Mouse (Mus musculus) embryo, embryonic 11.5 days (tissue): ENCODE measurements around the gene Plekha4.
A peak's percentile ranks its signal among the peaks of the same experiment; 100 is the strongest.

ENCODE experiments used
- DNase-seq: peaks from one replicate; pipeline ENCODE4 v3.0.0-alpha.2; 2012; ENCODE audit warnings: low read depth, low spot score

The Plekha4 gene

DNA sequence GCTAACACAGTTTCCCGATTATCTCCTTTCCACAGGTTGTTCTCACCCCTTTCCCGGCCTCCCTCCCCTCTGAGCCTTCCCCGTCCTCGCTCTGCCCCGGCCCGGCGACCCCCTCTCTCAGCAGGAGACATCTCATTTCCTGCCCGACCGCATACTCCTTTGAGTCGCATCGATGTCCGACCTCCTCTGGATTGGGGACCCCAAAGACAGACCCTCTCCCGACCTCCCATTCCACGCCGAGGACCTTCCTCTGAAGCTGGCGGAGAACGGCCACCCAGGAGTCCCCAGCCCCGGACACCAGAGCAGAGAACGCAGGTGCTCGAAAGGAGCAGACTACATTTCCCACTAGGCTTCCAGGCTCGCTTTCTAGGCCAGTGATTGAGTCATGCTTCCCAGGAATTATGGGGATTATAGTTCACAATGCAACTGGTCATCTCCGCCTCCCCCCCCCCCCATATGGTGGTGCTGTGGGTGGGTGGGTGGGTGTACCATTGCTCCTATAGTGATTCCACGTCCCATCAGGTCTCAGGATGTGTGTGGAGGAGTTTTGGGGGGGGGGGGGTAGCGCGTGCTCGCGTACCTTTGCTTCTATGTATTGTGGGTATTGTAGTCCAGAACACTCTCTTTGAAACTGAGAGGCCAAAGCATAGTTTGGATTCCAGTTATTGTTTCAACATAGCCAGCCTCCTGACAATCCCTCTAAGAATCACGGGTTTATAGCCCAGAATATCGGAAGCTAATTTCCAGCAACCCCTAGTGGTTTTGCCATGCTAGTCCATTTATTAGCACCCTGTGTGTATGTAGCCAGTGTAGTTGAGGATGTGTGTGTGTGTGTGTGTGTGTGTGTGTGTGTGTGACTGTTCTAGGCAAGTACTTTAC is 12.3 kb downstream of the Plekha4 start:
- peak; percentile 50 for DNase-seq

DNA sequence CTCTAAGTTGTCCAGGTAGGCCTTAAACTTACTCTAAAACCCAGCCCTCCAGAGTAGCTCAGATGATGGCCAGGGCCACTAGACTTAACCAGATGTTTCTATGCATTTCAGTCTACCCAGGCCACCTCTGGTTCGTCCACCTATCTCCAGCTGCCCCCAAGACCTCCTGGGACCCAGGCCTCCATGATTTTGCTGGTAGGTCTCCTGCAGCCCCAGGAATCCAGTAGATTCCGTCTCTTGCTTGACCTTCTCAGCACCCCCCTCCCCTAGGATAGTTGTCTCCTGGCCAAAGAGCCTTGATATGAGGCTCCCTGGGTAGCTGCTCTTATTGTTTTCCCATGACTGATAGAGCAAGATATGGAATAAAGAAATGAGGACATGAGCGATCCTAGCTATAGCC is 13.0 kb downstream of the Plekha4 start:
- no peak for DNase-seq

DNA sequence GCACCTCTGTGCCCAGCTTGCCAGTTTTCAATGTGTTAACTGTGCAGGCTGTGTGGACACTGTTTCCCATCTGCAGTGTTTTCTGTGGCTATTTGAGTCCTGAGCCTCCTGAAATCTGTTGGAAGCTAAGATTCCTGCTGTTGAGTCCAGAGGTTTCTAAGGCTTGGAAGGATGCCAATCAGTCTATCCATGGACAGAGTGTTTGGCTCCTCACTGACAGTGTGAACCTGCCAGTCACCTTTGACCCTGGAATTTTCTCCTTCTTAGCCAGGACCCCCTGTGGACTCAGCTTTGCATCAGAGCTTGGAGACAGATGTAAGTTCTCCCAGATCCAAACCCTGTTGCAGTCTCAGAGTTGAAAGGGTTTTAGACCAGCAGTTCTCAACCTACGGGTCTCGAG is 14.1 kb downstream of the Plekha4 start:
- DNase-seq, result no peak

DNA sequence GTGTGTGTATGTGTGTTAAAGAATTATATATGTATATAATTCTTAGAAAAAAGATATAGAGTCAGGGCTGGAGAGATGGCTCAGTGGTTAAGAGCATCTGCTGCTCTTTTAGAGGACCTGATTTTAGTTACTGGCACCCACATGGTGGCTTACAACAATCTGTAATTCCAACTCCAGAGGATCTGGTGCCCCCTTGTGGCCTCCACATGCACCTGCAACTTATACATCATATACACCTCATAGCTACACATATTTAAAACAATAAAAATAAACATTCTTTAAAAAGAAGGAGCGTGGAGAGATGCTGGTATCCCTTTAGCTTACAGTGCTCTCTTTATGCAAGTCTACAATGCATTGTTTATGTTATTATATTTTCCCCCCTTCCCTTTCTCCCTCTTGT is 18.4 kb downstream of the Plekha4 start:
- DNase-seq, result no peak

DNA sequence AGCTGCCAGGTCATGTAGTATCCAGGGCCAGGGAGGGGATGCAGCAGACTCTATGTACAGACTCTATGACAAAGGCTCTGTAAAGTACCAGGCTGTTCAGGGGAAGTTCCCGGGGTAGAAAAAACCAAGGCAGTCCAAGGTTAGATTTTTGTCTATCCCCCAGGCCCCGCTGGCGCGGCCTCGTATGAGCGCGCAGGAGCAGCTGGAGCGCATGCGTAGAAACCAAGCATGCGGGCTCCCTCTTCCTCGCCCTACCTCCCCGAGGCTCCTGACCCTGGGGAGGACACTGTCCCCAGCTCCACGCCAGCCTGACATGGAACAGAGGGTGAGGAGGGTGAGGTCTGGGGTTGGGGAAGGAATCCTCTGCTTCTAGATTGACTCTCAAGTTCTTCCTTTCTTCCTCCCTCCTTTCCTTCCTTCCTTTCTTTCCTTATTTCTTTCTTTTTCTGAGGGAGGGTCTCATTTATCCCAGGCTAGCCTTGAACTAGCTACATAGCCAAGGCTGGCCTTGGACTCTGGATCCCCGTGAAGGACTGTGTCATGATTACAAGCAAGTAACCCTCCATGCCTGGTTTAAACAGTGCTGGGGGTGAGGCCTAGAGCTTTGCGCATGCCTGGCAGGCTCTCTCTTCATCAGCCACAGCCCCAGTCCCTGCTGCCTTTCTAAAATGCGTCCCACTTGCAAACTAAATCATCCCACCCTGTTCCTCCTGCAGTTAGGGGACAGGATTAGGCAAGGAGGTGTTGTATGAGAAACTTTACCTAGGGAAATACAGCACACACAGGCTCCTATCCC is 23.7 kb downstream of the Plekha4 start:
- no peak for DNase-seq

DNA sequence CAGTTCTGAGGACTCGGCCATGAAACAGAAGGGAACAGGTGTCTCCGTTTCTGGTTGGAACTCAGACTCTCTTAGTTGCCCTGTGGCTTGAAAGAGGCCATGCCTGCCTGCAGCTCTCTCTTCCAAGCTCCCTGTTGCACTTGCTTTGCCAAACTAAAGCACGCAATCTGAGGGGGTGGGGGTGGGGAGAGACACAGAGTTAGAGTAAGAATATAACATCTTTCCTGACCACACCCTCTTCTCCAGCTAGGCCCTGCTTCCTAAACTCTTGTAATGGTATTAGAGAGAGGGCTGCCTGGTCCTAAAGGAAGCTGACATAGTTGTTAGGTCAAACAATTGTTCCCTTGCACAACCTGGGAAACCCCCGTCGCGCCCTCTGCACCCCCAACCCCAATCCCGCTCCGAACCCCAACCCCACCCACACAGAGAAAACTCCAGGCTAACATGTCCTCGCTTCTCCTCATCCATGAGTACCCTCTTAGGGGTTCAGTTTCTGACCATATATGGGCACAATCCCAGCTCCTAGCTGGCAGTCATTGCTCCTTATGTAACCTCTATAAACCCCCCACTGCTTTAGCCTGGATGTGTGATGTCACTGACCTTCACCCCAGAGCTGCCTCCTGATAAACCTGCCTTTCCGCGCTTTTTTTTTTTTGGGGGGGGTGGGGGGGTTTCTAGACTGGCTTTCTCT is 24.8 kb downstream of the Plekha4 start:
- DNase-seq, result no peak

DNA sequence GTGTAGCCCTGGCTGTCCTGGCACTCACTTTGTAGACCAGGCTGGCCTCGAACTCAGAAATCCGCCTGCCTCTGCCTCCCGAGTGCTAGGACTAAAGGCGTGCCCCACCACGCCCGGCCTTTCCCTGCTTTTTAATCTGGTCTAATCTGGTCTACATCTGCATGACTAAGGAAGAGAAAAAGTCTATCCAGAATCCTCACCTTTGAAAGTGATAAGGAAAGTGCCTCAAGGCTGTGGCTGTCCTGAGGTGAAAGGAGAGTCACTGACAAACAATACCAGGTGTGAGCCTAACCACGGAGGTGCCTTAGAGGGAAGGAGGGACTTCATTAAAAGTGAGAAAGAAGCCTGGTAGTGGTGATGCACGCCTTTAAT is 25.4 kb downstream of the Plekha4 start:
- no peak for DNase-seq

DNA sequence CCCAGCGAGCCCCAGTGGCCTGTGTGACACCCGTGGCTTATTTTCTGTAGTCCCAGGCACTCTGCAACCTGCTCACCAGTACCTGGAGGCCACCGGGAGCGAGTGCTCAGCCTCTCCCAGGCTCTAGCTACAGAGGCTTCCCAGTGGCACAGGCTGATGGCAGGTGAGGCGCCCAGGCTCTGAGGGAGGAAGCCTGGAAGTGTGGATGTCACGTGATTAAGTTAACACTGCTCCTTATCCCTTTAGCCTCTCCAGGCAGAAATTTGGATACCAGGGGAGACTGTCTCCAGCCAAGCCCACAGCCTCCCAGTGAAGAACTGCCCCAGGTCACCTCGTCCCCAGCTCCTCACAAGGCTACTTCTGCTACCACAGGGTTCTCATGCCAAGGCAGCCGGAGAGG is 27.4 kb downstream of the Plekha4 start:
- DNase-seq, result no peak

DNA sequence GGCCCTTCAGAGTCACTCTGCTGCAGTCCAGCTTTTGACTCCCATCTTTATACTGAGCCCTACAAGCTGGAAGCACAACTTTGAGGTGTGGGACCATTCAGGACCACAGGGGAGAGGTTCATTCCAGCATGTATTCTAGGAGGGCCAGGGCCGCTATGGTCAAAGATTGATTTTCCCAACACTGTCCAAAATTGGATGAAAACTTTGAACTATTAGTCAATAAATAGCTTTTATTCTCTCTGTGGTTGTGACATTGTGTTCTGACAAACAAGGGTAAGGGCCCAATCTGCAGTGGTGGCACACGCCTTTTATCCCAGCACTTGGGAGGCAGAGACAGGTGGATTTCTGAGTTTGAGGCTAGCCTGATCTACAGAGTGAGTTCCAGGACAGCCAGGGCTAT is 27.9 kb downstream of the Plekha4 start:
- DNase-seq, result no peak

DNA sequence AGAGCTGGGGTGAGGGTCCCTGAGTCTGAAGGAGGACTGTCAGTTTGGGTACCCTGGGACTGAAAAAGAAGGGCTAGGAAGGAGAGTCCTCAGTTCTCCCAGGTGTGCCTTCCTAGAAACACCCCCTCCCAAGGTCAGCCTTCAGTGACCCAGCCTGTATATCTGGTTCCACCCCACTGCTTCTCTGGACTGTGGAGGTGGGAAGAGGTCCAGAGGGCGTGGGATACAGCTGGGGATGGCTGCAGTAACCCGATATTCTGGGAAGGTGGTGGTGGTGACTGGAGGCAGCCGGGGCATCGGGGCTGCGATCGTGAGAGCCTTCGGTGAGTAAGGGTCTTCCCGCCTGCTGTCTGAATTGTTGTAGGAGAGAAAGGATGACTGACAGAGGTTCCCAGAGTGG is 28.6 kb downstream of the Plekha4 start, which contains the start of gene Hsd17b14:
Gene Hsd17b14, plus strand, starts transcription at position 150 of the 400 bp plus-strand sequence.
- no peak for DNase-seq

DNA sequence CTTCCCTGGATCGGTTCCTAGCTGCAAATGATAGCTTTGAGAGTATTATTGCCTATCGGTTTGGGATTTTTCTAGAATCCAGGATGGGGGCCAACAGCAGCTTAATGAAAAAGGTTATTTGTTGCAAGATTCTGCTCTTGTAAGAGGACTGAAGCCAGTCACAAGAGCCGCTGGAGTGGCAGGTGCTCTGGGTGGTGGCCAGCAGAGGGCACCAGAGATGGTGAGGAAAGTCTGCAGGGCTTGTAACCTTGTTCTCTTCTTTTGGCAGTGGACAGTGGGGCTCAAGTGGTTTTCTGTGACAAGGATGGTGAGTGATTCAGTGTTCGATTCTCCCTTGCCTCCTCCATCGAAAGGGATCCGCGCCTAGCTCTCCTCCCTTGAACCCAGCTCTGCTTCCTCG is 29.7 kb downstream of the Plekha4 start:
- DNase-seq, result peak; percentile 55

DNA sequence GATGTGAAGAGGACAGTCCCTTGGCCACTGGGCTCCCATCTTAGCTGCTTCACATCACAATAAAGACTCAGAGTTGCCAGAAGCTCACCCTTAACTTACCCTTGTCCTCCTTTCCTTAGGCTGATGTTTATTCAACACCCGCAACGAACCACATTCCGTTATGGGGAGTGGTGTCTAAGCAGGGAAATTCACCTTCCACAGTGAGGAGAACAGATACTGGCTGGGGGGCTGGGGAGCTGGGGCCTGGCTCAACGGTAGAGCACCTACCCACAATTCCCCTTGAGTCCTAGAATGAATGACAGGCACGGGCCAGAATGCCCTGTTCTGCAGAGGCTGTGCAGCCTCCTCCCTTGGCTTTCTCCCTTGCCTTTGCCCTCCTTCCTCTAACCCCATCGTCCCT is 32.8 kb downstream of the Plekha4 start:
- no peak for DNase-seq

DNA sequence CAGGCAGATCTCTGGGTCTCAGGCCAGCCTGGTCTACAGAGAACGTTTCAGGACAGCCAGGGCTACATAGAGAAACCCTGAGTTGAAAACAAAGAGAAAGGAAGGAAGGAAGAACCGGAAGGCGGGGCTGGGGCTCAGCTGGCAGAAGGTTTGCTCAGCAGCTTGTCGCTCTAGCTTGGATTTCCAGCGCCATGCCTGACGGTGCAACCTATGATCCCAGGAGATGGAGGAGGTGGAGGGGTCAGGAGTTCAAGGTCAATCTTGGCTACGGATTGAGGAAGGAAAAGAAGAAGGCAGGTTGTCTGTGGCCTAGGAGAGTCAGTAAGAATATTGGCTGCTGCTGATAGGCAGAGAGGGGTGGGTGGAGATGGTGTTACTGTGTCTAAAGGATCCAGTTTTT is 34.1 kb downstream of the Plekha4 start:
- no peak for DNase-seq

DNA sequence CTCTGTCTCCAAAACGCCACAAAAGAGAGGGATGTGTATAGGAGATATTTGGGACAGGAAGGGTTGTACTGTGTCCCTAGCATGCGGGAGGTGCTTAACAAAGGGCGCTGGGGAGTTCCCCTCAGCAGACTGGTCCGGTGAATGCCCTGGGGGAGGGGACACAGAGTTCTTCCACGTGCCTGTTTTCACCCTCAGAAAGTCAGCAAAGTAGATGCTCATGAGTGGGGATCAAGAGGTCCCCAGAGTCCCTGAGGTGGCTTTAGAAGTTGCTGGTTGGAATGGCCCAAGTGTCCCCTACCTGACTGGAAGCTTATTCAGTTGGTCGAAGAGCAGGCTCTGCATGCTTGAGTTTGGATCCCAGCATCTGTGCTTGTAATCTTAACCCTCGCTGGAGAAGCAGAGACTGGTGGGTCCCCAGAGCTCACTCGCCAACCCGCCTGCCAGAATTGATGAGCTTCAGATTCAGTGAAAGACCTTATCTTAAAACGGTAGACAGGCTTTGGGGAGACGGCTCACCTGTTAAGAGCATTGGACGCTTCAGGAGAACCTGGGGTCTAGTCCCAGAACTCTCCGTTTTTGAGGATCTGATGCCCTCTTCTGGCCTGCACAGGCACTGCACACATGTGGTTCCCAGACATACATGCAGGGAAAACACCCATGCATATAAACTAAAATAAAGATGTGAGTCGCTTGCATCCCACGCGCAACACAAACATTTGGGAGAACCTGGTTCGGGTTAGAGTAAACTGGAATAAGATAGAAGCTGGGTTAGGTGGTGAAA is 34.9 kb downstream of the Plekha4 start:
- peak; percentile 61 for DNase-seq

DNA sequence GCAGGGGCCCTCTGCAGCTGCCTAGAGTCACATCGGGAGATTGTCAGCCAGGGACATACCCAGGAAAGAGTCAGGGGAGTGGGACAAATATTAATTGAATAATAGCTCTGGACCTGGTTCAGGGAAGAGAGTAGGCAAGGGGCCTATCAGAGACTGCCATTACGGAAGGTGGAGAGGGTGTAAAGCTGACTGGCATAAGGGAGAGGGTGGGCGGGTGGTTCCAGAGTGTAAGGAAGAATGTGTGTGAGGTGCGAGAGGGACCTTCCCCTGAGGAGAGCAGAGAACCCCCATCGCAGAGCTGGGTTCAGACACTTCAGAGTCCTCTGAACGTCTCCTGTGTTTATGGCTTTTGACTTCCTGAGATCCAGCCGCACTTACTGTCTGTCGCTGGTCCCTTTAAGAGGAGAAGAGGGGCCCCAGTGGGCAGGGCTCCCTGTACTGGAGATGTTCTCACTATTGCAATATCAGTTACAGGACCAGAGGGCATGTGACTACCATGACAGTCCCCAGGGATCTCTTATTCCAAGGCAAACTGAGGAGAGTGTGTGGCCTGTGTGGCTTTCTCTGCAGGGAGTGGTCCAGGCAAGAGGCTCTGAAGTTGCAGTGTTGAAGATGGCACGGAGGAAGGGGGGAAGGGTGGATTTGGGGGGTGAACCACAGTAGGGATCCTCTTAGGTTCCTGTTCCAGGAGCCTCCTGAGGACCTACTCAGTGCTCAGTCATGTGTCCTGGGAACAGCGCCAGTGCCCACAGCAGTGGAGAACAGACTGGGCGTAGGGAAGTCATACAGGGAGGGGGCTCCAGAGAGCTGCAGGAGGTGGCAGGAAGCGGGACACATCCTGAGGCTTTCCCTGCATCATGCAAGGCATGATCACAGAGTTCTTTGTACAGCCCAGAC is 35.7 kb downstream of the Plekha4 start:
- no peak for DNase-seq

DNA sequence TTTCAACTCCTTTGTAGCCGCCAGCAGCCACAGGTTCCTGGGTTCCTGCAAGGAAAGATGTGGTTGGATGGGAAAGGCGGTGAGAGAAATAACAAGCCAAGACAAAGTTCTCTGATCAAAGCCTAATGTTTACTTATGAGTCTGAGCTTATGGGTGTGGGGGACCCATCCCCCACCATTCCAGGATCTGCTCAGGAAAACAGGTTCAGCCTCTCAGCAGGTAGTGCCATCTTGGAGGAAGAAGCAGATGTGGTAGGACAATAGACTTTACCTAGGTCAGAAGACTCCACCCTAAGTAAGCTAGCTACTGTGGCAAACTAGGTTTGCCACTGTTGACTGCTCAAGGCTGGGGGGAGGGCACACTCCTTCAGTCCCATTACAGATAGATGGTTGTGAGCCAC is 38.7 kb downstream of the Plekha4 start:
- DNase-seq, result no peak

DNA sequence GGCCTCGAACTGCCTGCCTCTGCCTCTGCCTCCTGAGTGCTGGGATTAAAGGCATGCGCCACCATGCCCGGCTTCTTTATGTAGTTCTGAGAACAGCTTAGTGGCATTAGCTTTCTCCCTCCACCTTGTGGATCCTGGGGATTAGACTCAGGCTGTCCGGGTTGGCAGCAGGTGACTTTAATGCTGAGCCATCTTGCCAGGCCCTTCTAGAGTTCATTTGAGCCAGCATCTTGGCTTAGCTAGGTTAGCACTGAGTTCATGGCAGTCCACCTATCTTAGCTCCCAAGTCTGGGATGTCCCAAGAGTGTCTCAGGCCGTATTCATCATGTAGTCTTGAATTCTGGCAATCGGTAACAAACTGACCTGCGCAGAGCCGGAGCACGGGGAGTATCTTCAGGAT is 39.3 kb downstream of the Plekha4 start:
- DNase-seq, result no peak

DNA sequence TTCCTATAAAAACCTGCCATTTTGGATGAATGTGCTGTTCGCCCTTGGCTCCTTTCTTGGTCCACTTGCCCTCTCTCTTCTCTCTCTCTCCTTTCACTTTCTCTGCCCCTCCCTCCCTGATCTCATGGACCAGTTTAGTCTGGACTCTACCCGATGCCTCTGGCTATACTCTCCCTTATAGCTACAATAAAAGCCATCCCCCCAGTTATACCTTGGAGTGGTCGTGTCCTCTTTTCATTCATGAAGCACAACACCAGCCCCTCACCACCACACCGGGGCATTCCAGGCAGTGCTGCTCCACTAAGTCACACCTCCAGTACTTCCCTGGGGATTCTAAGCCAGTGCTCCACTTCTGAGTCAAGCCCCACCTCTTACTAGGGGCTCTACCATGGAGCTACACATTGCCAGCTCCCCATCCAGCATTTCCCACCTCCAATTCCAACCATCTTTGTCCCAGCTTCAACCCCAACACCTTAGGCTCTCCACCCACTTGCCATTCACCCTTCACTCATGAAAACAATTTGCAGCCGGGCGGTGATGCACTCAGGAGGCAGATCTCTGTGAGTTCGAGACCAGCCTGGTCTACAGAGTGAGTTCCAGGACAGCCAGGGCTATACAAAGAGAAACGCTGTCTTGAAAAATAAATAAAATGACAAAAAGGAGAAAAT is 41.1 kb downstream of the Plekha4 start:
- no peak for DNase-seq

DNA sequence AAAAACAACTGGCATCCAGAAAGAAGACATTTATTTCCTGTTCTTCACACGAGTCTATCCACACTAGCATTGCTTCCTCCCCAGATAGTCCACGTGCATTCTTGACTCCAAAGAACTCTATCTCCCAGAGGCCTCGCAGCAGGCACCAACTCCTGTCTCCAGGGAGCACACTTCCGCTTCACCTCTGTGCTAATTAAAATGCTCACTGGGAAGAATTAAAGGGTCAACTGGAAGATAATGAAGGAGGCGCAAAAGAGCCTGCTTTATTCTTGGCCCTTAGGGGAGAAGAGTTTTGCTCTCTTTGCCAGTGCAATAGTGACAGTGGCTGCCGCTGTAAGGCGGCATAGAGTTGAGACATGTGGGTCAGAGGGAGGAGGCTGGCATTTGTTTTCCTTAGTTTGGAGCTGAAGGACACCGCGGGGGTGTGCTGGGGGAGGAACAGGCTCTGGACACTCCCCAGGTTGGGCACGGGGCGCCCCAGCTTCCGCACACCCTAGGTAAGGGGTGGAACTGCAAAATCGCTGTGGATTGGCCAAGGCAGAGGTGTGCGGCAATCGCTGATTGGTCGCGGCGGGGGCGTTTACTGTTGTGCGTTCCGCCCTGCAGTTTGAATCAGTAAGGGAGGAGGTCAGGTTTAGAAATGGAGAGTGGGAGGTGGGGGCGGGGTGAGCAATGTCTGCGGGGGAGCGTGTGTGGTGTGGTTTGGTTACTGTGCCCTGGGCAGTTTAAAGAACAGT is 41.8 kb downstream of the Plekha4 start:
- peak; percentile 80 for DNase-seq
